Mouse (Mus musculus) T-helper 2 cell (primary cell): ENCODE measurements around the gene Uspl1.

Experiments used
- in situ Hi-C: fragments of 300-600 bp; cut with MboI, MseI; formaldehyde crosslinking; loops from one replicate; pipeline ENCODE4 v1.15.1; 2025; ENCODE audit warnings: high pct_unique_total_duplicates

The Uspl1 gene

DNA sequence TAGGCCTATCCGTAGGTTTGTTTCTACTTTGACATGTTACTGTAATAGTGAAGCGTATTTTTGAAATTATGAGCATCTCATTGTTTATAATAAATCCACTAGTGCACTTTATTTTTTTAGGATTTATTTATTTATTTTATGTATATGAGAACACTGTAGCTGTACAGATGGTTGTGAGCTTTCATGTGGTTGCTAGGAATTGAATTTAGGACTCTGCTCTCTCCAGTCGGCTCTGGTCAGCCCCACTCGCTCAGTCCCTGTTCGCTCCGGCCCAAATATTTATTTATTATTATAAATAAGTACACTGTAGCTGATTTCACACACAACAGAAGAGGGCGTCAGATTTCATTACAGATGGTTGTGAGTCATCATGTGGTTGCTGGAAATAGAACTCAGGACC is 24.6 kb downstream of the Uspl1 start:
- in situ Hi-C loops: loop anchor here (10.0 kb wide), 1 partner anchor 406 kb away; no protein-coding TSS in a partner anchor

DNA sequence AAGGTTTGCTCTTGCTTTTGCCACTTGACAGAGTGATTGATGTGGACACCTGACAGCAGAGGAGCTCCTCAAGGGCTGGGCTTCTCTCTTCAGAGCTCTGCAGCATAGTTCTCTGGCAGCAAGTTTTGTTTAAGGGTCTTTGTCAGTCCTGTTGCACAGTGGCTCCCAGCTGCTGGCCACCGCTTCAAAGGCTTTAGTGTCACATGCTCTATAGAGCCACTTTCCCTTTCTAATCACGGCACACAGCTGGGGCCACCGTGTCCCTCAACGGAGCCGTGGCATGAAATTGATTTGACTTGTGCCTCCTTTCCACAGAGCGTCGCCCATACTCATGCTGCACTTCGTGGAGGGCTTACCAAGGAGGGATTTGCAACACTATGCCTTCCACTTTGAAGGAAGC is 25.2 kb downstream of the Uspl1 start:
- in situ Hi-C loops: loop anchor here (10.0 kb wide), 1 partner anchor 405 kb away; no protein-coding TSS in a partner anchor

DNA sequence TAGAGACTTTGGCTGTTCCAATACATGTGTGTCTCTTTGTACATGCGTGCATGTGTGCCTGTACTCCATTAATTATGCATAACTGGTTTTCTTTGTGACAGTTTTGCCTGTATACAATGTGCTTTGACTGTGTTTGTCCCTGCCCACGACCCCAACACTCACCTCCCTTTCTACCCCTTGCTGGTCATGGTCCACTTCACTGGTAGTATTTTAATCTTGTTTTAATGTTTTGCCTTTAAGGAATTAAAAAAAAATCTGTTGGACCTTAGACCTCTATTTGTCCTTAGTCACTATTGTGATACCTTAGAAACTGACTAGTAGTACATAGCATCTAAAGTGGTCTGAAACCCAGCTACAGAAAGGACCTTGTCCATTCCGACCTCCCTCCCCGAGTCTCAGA is 26.9 kb downstream of the Uspl1 start:
- in situ Hi-C loops: no loop called here

DNA sequence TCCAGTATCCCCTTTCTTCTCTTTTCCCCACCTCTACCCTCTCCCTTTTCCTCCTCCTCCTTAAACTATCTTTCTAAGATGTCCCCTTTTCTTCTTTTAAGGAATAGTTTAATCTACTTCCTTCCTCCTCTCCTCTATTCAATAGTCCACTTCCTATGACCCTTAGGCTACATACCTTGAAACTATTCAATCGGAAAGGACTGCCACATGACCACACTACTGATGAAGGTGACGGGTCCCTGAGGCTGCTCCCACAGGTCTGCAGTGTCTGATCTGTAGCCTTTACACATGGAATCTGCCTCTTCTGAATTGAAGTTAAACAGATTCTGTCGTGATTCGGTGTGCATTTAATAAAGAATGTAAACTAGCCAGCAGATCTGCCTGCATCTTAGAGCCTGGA is 28.7 kb downstream of the Uspl1 start:
- in situ Hi-C loops: no loop called here

DNA sequence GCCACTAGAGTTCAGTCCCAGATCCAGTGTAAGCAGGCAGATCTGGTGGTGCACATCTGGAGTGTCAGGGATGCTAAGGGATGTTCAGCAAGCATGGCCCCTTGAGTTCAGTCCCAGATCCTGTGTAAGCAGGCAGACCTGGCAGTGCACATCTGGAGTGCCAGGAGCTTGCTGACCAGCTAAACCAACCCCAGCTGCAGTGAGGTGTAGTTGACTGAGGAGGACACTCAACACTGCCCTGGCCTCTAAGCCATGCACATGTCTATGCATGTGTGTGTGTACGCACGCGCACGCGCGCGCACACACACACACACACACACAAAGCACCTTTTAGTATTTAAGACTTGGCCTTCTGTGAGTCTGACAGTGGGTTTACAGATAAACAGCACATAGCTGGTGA is 31.4 kb downstream of the Uspl1 start:
- in situ Hi-C loops: no loop called here

DNA sequence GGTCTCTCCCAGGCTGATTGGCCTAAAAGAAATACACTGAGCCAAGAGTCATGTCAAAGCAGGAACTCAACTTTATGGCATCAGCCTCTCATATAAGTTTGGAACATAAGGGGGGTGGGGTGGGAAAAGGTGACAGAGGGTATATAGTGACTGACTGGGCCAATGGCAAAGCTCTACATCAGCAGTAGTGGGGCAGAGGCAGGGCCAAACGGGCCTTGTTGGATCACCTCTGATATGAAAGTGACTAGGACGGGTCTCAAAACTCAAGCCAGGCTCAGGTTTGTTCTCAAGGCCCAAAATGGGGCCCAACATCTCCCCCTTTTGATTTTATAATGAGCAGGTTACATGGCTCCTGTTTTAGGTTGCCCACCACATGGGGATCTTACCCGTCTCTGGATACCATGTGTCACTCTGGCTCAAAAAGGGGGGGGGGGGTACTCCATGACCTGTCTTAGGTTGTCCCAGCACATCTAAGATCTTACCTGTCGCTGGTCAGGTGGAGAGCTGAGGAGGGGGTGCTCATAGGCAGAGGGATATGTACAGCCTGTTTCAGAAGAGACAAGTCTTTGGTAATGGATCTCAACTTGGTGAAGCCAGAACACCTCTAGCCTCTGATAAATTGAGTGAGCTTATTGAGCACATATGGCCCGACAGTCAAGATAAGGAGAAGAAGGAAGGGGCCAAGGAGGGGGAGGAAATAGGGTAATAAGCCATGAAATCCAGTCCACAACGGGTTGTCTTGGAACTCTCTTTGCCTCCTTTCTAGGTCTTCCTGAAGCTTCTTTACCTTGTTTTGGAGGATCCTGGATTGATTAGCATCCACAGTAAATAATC is 33.6 kb downstream of the Uspl1 start:
- in situ Hi-C loops: no loop called here

DNA sequence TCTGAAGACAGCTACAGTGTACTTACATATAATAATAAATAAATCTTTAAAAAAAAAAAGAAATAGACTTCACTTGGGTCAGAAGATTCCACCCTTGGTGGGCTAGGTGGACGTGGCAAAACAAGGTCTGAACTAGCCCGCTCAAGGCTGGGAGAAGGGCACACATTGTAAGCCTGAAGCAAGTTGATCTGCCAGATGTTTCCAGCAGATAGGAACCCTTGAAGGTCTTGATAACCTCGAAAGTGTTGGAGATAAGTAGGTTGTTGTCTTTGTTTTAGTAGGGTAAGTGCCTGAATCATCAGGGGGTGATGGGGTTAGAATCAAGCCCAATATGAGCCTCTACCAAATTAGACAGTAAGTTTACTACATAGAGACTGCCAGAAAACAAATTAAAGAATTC is 35.3 kb downstream of the Uspl1 start:
- in situ Hi-C loops: no loop called here

DNA sequence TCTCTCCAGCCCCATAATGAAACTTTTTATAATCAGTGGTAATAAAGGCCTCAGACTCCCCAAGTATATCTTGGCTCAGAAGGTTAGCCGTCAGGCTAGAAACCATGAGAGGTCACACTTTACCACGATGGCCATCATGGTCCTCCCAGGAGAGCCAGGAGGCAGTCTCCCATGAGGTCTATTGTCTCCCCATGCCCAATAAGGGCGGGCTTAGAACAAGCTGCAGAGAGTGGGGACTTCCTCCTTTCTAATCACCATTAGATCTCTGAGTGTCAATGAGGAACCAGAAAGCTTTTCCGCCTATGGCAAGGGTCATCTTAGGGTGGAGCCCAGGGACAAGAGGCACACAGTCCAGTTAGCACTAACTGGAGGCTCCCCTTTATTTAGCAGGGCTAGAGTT is 37.2 kb downstream of the Uspl1 start:
- in situ Hi-C loops: no loop called here

DNA sequence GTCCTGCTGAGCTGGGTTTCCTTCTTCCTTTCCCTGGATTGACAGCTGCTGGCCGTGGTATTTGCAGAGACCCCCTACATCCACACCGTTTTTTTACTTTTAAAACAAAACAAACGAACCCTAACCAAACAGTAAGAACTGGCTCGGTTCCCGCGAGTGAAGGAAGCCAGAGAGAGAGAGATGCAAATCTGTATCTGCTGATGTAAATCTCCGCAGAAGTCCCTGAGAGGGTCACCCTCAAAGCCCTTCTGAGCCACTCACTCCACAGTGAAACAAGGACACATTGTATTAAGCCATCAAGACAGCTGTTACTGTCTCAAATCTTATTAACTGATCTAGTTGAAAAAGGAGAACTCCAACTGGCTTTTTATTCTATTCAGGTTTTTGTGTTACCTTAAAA is 40.5 kb downstream of the Uspl1 start:
- in situ Hi-C loops: no loop called here

DNA sequence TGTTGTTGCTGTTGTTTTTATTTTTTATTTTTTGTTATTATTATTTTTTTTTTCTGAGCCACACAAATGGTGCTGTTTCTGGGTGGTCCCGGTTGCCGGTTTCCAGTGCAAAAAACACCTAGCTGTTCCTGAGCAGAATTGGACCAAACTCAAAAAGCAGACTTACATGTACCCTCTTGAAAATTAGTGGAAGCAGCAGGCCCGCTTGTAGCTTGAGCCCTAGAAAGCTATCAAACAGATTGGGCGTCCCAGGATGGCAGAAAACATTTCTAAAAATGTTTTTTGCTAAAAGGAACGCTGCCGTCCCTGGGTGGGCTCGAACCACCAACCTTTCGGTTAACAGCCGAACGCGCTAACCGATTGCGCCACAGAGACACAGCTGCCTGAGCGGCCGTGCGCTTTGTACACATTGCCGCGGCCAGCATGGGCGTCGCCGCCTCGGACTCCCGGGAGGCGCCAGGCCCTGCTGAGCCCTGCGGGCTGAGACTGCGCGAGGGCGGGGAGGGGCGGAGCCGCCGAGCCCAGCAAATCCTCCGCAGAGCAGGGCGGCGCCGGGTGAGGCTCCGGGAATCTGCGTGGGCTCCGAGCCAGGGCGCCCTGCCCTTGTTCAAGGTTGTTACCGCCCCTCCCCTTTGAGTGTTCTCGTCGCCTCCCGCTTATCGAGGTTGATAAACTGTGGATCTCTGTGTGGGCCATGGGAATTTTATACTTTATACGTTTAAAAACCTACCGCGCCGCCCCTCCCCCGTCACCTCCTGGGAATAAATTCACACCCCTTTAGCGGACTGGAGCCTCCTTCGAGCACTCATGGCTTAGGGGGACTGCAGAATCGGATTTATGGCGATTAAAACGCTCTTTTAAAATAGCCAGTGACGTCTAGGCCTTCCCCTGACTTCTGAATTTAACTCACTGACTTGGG is 44.8 kb downstream of the Uspl1 start:
- in situ Hi-C loops: no loop called here

DNA sequence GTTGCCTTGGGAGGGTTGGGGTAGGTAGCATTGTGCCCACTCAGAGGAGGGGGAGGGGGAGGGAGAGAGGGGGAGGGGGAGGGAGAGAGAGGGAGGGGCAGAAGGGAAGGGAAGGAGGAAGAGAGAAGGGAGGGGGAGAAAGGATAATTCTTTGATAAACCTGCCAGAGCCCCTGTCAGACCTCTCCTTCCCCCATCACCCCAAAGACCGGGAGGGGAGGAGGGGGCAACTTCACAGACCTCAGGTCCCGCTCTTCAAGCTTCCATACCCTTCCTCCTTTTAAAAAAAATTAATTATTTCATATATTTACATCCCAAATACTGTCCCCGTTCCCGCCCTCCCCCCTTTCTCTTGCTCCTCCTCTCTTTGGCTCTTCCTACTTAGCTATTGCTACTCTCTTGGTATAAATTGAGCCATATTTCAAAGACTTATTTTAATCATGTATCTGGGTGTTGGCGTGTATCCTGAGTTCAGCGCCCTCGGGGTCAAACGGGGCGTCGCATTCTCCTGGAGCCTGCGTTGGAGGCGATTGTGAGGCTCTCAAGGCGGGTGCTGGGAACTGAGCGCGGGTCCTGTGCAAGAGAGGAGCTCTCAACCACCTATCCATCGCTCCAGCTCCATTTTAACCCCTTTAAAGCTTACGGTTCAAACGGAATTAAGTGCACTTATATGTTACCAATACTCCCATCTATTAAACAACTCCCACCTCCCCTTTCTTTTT is 45.6 kb downstream of the Uspl1 start:
- in situ Hi-C loops: loop anchor here (10.0 kb wide), 1 partner anchor 85 kb away; no protein-coding TSS in a partner anchor

DNA sequence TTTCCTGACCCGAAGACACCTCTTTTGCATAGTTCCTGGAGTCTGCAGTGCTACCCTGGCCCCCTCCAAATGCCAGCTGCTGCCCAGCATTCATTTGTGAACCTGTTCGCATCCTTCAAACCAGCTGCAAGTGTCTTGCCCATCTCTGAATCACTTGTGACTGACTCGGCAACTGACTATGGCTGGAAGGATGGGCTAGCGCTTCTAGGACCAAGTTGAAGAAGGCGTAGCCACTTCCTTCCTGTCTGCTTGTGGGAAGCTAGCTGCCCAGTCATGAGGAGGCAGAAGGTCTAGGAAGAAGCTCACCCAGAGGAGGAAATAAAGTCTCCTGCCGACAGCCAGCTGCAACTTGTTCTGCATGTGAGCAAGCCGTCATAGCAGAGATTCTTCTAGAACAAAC is 50.9 kb downstream of the Uspl1 start:
- in situ Hi-C loops: loop anchor here (10.0 kb wide), 1 partner anchor 80 kb away; no protein-coding TSS in a partner anchor

DNA sequence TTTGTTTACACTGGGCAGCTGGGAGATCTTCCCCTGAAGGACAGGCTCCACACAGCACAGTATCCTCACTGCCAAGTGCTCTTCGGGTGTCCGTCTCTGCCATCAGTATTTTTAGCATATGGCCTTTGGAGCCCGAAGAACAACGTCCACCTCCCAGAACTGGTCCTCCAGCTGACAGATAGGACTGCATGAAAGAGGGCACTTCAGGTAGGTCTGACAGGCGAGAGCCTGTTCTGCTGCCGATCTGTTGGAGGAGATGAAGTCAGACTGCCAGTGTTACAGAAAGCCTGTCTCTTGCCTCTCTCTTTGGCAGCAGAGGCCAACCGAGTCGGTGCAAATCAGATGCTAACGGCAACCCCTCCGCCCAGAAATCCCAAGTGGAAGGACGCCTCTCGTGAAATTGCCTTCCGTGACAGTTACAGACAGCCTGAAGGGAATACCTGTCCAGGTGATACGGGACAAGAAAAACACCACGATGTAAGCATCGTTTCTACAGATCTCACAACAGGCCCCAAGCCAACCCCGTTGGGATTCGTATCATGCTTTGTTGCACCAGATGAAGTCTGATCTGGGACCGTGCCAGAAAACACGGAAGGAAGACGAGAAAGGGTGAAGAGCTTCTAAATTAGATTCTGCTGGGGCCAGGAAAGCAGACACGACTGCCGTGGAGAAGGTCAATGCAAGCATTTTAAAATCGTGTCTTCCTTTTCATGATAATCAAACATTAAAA is 53.2 kb downstream of the Uspl1 start:
- in situ Hi-C loops: loop anchor here (10.0 kb wide), 1 partner anchor 77 kb away; no protein-coding TSS in a partner anchor

DNA sequence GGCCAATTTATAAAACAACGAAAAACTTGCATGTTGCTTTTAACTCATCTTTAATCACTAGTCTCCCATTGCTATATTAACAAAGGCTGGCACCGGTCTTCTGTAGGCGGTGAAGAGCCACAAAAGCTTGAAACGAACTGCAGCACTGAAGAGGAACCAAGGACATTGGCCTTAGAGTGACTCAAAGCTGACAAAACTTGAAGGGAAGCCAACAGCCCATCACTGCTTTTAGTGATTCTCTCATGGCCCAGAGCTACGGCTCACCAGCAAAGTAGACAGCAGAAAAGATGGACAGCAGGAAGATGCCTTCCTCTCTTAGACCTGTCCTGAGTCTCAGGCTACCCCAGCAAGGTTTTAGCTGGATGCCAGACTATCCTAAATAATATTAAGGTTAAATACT is 58.3 kb downstream of the Uspl1 start:
- in situ Hi-C loops: no loop called here

DNA sequence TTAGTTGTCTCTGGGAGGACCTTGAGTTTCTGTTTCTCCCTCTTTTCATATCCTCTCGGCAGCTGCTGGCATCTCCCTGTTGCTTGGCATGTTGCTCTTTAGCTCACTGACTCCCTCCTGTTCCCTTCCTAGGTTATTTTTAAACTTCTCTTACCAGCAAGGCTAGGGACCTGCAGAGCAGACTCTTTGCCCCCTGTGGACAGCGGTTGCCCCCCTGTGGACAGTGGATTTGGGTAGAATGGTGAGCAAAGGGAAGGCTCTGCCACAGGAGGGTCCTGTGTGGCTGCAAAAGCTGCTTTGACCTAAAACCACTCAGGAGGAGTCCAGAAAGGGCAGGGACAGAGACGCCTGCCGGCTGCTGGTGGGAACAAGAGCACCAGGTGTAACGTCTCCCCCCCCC is 58.9 kb downstream of the Uspl1 start:
- in situ Hi-C loops: no loop called here

DNA sequence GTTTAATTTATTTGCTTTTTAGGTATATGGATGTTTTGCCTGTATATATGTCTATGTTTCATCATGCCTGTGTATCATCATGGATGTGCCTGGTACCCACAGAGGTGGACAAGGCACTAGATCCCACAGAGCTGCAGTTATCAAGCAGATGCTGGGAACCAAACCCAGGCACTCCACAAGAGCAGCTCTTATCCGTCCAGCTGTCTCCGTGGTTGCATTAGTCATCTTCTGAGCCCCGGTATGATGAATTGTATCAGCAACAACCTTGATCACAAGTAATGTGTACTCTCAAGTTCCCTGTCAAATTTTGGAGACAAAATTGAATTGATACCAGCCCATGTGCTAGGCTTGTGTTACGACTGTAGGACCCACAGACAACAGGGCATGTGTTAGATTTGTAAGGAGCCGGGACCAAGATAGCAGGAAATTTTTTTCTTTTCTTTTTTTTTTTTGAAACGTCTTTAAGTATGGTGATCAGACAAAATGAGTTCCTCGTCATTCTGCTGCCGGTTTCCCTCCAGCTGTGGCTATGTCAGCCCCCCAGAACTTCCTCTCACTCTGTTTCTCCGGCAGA is 61.3 kb downstream of the Uspl1 start:
- in situ Hi-C loops: no loop called here

DNA sequence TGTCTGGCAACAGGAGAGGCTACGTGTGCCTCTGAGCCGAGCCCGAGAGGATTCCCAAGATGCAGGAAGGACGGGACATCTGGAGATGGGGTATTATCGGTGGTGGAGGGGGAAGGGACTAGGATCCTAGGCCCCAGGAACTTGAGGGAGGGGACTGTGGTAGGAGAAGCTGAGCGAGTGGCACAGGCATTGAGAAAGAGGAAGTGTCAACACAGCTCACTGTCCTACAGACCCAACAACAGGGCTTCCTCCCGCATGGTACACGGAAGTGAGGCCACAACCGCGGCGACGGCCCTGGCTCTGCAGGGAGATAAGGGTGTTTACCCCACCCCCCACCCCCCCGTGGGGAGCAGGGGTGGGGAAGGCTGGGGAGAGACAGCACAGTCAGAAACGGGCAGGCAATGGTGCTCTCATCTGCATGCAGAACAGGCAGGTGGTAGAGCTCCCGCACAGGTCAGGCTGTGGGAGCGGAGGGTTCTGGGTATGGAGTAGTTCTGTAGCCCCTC is 61.9 kb downstream of the Uspl1 start:
- in situ Hi-C loops: no loop called here

DNA sequence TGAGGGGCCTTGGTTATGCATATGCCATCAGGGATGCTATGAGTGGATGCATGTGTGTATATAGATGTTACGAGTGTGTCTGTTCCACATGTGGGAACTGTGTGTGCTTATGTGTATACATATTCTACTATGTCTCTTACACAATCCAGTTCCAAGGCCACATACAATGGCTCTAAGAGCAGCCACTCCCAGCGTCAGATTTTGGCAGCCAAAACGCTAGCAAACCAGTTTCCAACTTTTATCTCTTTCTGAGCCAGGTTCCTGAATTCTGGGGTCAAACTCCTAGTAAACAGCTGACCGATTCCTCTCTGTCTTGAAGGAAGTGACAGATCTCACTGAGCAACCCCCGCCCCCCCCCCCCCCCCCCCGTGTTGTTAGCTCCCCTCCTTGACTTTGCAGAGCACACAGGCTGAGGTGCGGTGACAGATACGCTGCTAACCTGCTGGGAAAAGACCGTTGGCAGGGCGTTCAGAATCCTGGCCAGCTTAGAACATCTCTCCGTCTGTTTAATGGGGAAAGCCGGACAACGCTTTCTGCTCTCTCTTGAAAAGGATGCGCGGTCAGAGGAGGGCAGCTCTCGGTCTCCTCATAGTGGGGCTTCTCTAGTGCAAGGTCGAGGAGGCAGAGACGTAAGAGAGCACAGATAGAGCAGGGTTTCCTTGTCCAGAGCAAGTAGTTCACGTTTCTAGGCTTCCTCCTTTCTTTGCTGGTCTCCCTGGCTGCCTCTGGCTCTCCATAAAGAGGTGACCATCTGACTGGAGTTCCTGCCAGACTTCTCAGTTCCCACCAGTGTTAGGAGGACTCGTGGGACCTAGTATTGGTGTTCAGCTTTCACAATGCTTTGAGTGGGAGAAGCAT is 63.1 kb downstream of the Uspl1 start:
- in situ Hi-C loops: no loop called here

DNA sequence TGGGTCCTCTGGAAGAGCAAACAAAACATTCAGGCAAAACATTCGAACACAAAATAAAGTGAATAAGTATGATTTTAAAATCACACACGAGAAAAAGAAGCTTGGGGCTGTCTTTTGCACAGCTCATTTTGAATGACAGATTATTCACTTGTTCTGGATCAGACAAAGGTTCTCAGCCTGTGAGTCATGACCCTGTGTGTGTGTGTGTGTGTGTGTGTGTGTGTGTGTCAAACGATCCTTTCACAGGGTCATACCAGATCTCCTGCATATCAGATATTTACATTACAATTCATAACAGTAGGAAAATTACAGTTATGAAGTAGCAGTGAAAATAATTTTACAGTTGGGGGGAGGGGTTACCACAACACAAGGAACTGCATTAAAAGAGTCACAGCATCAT is 68.2 kb downstream of the Uspl1 start:
- in situ Hi-C loops: no loop called here

DNA sequence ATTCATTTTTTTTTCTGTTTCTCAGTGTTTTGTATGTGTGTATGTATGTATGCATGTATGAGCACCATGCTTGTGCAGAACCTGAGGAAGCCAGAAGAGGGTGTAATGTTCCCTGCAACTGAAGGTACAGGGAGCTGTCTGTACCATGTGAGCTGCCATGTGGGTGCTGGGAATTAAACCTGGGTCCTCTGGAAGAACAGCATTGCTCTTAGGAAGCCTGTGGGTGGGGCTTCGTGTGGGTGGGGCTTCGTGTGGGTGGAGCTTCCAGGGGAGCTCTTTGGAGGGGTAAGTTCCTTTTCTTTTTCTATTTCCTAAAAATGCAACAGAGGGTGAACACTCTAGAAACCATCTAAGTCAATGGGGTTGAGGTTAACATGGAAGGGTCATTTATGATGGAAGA is 69.3 kb downstream of the Uspl1 start:
- in situ Hi-C loops: no loop called here
